7 mouse cellular contexts compared by ENCODE assay signal in genomic region chr12:32060247-32061089, GRCm38 (mm10). TPM values are rescaled to one million over a fixed set of nuclear protein-coding genes. Genes with fewer than 3 reads are reported as not detected.
DNase-seq lines count a peak whose midpoint lies in the region; ATAC-seq and TF ChIP-seq lines count a peak whose summit lies in the region.

No protein-coding gene starts in this region.

- peaks cover 33% of the 10 kb centered on the region for H3K79me2 ChIP-seq in MEL (ENCODE audit: control insufficient read depth, insufficient read depth, low read length, poor library complexity)
- H3K79me2 ChIP-seq in liver, adult 2 months (ENCODE audit: control insufficient read depth, insufficient read depth, low read length): no peaks in the 10 kb centered on the region

- TF ChIP-seq EP300 in MEL (IDR thresholded peaks at IDR 0.05; ENCODE audit: low read depth in 1 of 2, low read length in 2 of 2): no peak; a peak in 1 of 4 replicates

- peaks cover 7 to 22% of the 10 kb centered on the region in 2 experiments for H3K4me1 ChIP-seq in MEL (ENCODE audit: control insufficient read depth in 1 of 2, insufficient read depth in 2 of 2, low read length in 2 of 2)
- H3K4me1 ChIP-seq in cortical plate, adult 2 months (ENCODE audit: control insufficient read depth, insufficient read depth, low read length): peaks cover 7% of the 10 kb centered on the region
- no peaks in the 10 kb centered on the region for H3K4me1 ChIP-seq in liver, adult 2 months (ENCODE audit: control insufficient read depth, insufficient read depth, low read length)
- peaks cover 24% of the 10 kb centered on the region for H3K4me1 ChIP-seq in neural tube, embryonic 14.5 days (ENCODE audit: control insufficient read depth, insufficient read depth, low read length)

- peak in 1 of 2 experiments; percentile 40; a peak in 1 of 4 replicates for TF ChIP-seq POLR2A in MEL (IDR thresholded peaks at IDR 0.05; ENCODE audit: control insufficient read depth in 1 of 2, insufficient read depth in 1 of 2, low read depth in 1 of 2, low read length in 2 of 2, poor library complexity in 1 of 2)
- no peak for TF ChIP-seq POLR2A in cortical plate, adult 2 months (IDR thresholded peaks at IDR 0.05; ENCODE audit: extremely low read depth, insufficient read depth, low read length)
- no peak for TF ChIP-seq POLR2A in liver, adult 2 months (IDR thresholded peaks at IDR 0.05; ENCODE audit: extremely low read depth, insufficient read depth, low read length)

- peak; percentile 81 for ATAC-seq in neural tube, embryonic 14.5 days (ENCODE audit: low read depth)

- 3% methylated on average over 66 of the region's 66 CpGs for WGBS in liver, adult 2 months
- WGBS in neural tube, embryonic 14.5 days: under 1% methylated on average over 60 of the region's 66 CpGs

- peak overlapping the region; percentile 97 for H3K9ac ChIP-seq in MEL (ENCODE audit: control insufficient read depth, low read depth, low read length, poor library complexity, severe bottlenecking)
- peak overlapping the region; percentile 63 for H3K9ac ChIP-seq in liver, adult 2 months (ENCODE audit: low read depth, low read length)
- peak overlapping the region; percentile 93 for H3K9ac ChIP-seq in neural tube, embryonic 14.5 days (replicated peaks; ENCODE audit: low read depth, low read length)

- H3K36me3 ChIP-seq in MEL (ENCODE audit: control insufficient read depth in 1 of 2, insufficient read depth in 2 of 2, low read length in 2 of 2): peaks cover 0 to 33% of the 10 kb centered on the region in 2 experiments; a peak in 2 of 4 replicates
- no peaks in the 10 kb centered on the region for H3K36me3 ChIP-seq in liver, adult 2 months (ENCODE audit: control insufficient read depth, insufficient read depth, low read length)
- no peaks in the 10 kb centered on the region for H3K36me3 ChIP-seq in neural tube, embryonic 14.5 days (ENCODE audit: control insufficient read depth, insufficient read depth, low read length)

- H3K27me3 ChIP-seq in MEL (ENCODE audit: control insufficient read depth in 1 of 2, insufficient read depth in 2 of 2, low read length in 2 of 2): no peaks in the 10 kb centered on the region
- H3K27me3 ChIP-seq in liver, adult 2 months (ENCODE audit: control insufficient read depth, insufficient read depth, low read length): peaks cover 8% of the 10 kb centered on the region
- no peaks in the 10 kb centered on the region for H3K27me3 ChIP-seq in neural tube, embryonic 14.5 days (ENCODE audit: control insufficient read depth, insufficient read depth, low read length)

- peak overlapping the region; percentile 82 for H3K27ac ChIP-seq in MEL (ENCODE audit: control insufficient read depth, low read depth, low read length)
- H3K27ac ChIP-seq in cortical plate, adult 2 months (ENCODE audit: insufficient read depth, low read length): peak overlapping the region; percentile 99
- H3K27ac ChIP-seq in liver, adult 2 months (replicated peaks; ENCODE audit: insufficient read depth, low read depth, low read length): no peak overlapping the region
- peak overlapping the region; percentile 98 for H3K27ac ChIP-seq in neural tube, embryonic 14.5 days (ENCODE audit: low read depth, low read length)

- peak overlapping the region; percentile 89 to 98 for H3K4me3 ChIP-seq in MEL (ENCODE audit: control insufficient read depth in 1 of 2, insufficient read depth in 1 of 2, low read depth in 2 of 2, low read length in 2 of 2)
- peak overlapping the region; percentile 91 for H3K4me3 ChIP-seq in cortical plate, adult 2 months (ENCODE audit: insufficient read depth, low read length)
- H3K4me3 ChIP-seq in liver, adult 2 months (ENCODE audit: insufficient read depth, low read depth, low read length): peak overlapping the region; percentile 70
- H3K4me3 ChIP-seq in neural tube, embryonic 14.5 days (ENCODE audit: low read depth, low read length): peak overlapping the region; percentile 88

- TF ChIP-seq CTCF in MEL (IDR thresholded peaks at IDR 0.05 in 2 of 3, conservative IDR thresholded peaks at IDR 0.05 in 1 of 3; ENCODE audit: control insufficient read depth in 1 of 3, insufficient read depth in 1 of 3, low read depth in 2 of 3, low read length in 3 of 3, poor library complexity in 1 of 3, severe bottlenecking in 1 of 3): no peak
- TF ChIP-seq CTCF in cortical plate, adult 2 months (IDR thresholded peaks at IDR 0.05; ENCODE audit: extremely low read depth, insufficient read depth, low read length): no peak
- TF ChIP-seq CTCF in liver, adult 2 months (IDR thresholded peaks at IDR 0.05; ENCODE audit: low read depth, low read length): no peak

- TF ChIP-seq RAD21 in MEL (IDR thresholded peaks at IDR 0.05; ENCODE audit: low read depth, low read length): no peak

- peak; percentile 13 to 19 for DNase-seq in layer of hippocampus, adult 8-10 months (ENCODE audit: low spot score in 2 of 2)
- DNase-seq in layer of hippocampus, postnatal 10 days (ENCODE audit: low spot score in 2 of 2): no peak
- peak; percentile 75 for DNase-seq in MEL (ENCODE audit: low read depth, low spot score)
- DNase-seq in gastrocnemius, postnatal 25 days: peak; percentile 7
- DNase-seq in liver, adult 2 months (ENCODE audit: extremely low read depth, low read depth, low spot score): no peak

- peak overlapping the region; percentile 63 for H3K4me2 ChIP-seq in neural tube, embryonic 14.5 days (ENCODE audit: low read depth, low read length)

- no peaks in the 10 kb centered on the region for H3K9me3 ChIP-seq in MEL (replicated peaks; ENCODE audit: insufficient read depth, low read length)
- no peaks in the 10 kb centered on the region for H3K9me3 ChIP-seq in neural tube, embryonic 14.5 days (ENCODE audit: control insufficient read depth, low read length)

TF ChIP-seq in MEL, 35 proteins besides CTCF, POLR2A, EP300 and RAD21:
- TF ChIP-seq POLR2AphosphoS5 (IDR thresholded peaks at IDR 0.05; ENCODE audit: borderline replicate concordance, low read depth, low read length) (no peak), HCFC1 (IDR thresholded peaks at IDR 0.05; ENCODE audit: low read depth, low read length) (peak; percentile 37; the same call in 1 of the 2 replicates), MAX (IDR thresholded peaks at IDR 0.05; ENCODE audit: low read length) (peak; percentile 60), TBP (IDR thresholded peaks at IDR 0.05; ENCODE audit: low read depth, low read length) (0 out of 2 replicates have a peak, but pooled peaks have one; percentile 4), ZMIZ1 (IDR thresholded peaks at IDR 0.05; ENCODE audit: low read depth, low read length) (peak; percentile 12; the same call in 1 of the 2 replicates), MYC (IDR thresholded peaks at IDR 0.05; ENCODE audit: low read depth, low read length) (0 out of 2 replicates have a peak, but pooled peaks have one; percentile 30)

RNA-seq across cellular contexts. Expression of gene Prkar2b, which starts 0.6 kb away (rescaled TPM):
- total RNA-seq in layer of hippocampus, adult 8-10 months (2022): 10 to 100 TPM; 29.5 to 35.0 (median 31.3) TPM
- 10 to 100 TPM; 68.3 to 73.3 TPM for total RNA-seq in layer of hippocampus, postnatal 10 days (2021)
- total RNA-seq in MEL (2012; rRNA removed): 15.2 and 15.7 TPM in 2 replicates
- 100 to 1,000 TPM in 1 of 2 experiments, 10 to 100 TPM in 1; 34.1 to 154 TPM for polyA plus RNA-seq in MEL (2012; ENCODE audit: insufficient read depth in 1 of 2, insufficient read length in 2 of 2, low read depth in 1 of 2, low replicate concordance in 2 of 2, missing spikeins in 1 of 2)
- polyA plus RNA-seq in cortical plate, adult 2 months (2012; rRNA removed): 29.6 and 35.1 TPM in 2 replicates
- 10 to 100 TPM in 1 of 2 experiments, under 1 TPM in 1; 1.00 to 12.7 TPM for total RNA-seq in gastrocnemius, postnatal 25 days (2021)
- 0.55 and 1.3 TPM in 2 replicates for total RNA-seq in liver, adult 2 months (2014; rRNA removed)
- polyA plus RNA-seq in liver, adult 2 months (2012; rRNA removed): 0.06 and 0.07 TPM in 2 replicates
- 157 and 162 TPM in 2 replicates for polyA plus RNA-seq in neural tube, embryonic 14.5 days (2014; fragmentation: Nextera tagmentation; extraction: Ambion mirVana)

Comparison
In these comparisons a context has a peak if more than half of its experiments do, and no peak if none do; other contexts are left out.
1. DNase-seq: peak in layer of hippocampus, adult 8-10 months (2 of 2), MEL (single experiment) and gastrocnemius, postnatal 25 days (single experiment); none in layer of hippocampus, postnatal 10 days (0 of 2) and liver, adult 2 months (single experiment).
2. Peak in every context shown above with its lines, with median percentiles within 50 percentile points of each other: H3K4me3 ChIP-seq and H3K9ac ChIP-seq.